Mouse (Mus musculus) MEL (cell line): ENCODE measurements around the gene Rpl22l1. TPM values are rescaled to one million over a fixed set of nuclear protein-coding genes. Genes with fewer than 3 reads are reported as not detected.

Source experiments
- DNase-seq: peaks from one replicate; pipeline ENCODE4 v3.0.0; 2011; ENCODE audit warnings: low read depth, low spot score
- H3K27ac ChIP-seq: 2 replicates; pipeline ENCODE4 v1.5.1; 2012; ENCODE audit warnings: low read depth, mild to moderate bottlenecking, control low read depth, low read length, moderate library complexity; ENCODE audit not compliant: control insufficient read depth
- H3K27me3 ChIP-seq, 2 experiments: fragments of 150-350 bp in 1 of 2; sonication (generic) in 1 of 2; 2 replicates each; pipeline ENCODE4 v1.6.1; 2012; ENCODE audit warnings: low read length in 2 of 2, mild to moderate bottlenecking in 2 of 2, improper control_type of control experiment in 1 of 2, moderate library complexity in 1 of 2; ENCODE audit not compliant: insufficient read depth in 2 of 2, control insufficient read depth in 1 of 2
- H3K36me3 ChIP-seq, 2 experiments: 2 replicates each; pipeline ENCODE4 v1.6.1; 2012 to 2014; ENCODE audit warnings: low read length in 2 of 2, improper control_type of control experiment in 1 of 2, inconsistent platforms in 1 of 2, mild to moderate bottlenecking in 1 of 2; ENCODE audit not compliant: insufficient read depth in 2 of 2, control insufficient read depth in 1 of 2
- H3K4me1 ChIP-seq, 2 experiments: fragments of 150-350 bp in 1 of 2; sonication (generic) in 1 of 2; 2 replicates each; pipeline ENCODE4 v1.6.1; 2012; ENCODE audit warnings: low read length in 2 of 2, improper control_type of control experiment in 1 of 2, mild to moderate bottlenecking in 1 of 2; ENCODE audit not compliant: insufficient read depth in 2 of 2, control insufficient read depth in 1 of 2
- H3K4me3 ChIP-seq, 2 experiments: fragments of 150-350 bp in 1 of 2; sonication (generic) in 1 of 2; 2 replicates each; pipeline ENCODE4 v1.5.1; 2012; ENCODE audit warnings: low read depth in 2 of 2, low read length in 2 of 2, mild to moderate bottlenecking in 2 of 2, moderate library complexity in 2 of 2, control low read depth in 1 of 2, improper control_type of control experiment in 1 of 2; ENCODE audit not compliant: control insufficient read depth in 1 of 2, insufficient read depth in 1 of 2
- H3K79me2 ChIP-seq: 2 replicates; pipeline ENCODE4 v1.6.1; 2012; ENCODE audit warnings: mild to moderate bottlenecking, low read length, moderate library complexity; ENCODE audit not compliant: control insufficient read depth, poor library complexity, insufficient read depth
- H3K9ac ChIP-seq: 2 replicates; pipeline ENCODE4 v1.6.1; 2012; ENCODE audit warnings: low read depth, mild to moderate bottlenecking, control low read depth, low read length, moderate library complexity; ENCODE audit not compliant: control insufficient read depth, poor library complexity, severe bottlenecking
- H3K9me3 ChIP-seq: fragments of 150-350 bp; sonication (generic); replicated peaks from 2 replicates; pipeline ENCODE4 v1.6.1; 2012; ENCODE audit warnings: mild to moderate bottlenecking, low read length, improper control_type of control experiment, moderate library complexity; ENCODE audit not compliant: insufficient read depth
- CHD2 ChIP-seq: IDR thresholded peaks from 2 replicates; pipeline ENCODE4 v1.6.1; 2011; ENCODE audit warnings: low read length, improper control_type of control experiment
- CTCF ChIP-seq, 3 experiments: IDR thresholded peaks in 2 of 3; conservative IDR thresholded peaks in 1 of 3; 2 replicates each; pipeline ENCODE4 v1.5.1; 2011 to 2012; ENCODE audit warnings: low read length in 3 of 3, low read depth in 2 of 3, mild to moderate bottlenecking in 2 of 3, improper control_type of control experiment in 1 of 3, inconsistent platforms in 1 of 3, mixed read lengths in 1 of 3, moderate library complexity in 1 of 3; ENCODE audit not compliant: control insufficient read depth in 1 of 3, insufficient read depth in 1 of 3, poor library complexity in 1 of 3, severe bottlenecking in 1 of 3
- EP300 ChIP-seq, 2 experiments: IDR thresholded peaks; 2 replicates each; pipeline ENCODE4 v1.6.1; 2011; ENCODE audit warnings: improper control_type of control experiment in 2 of 2, low read length in 2 of 2, low read depth in 1 of 2, mild to moderate bottlenecking in 1 of 2
- HCFC1 ChIP-seq: IDR thresholded peaks from 2 replicates; pipeline ENCODE4 v1.6.1; 2012; ENCODE audit warnings: low read depth, mild to moderate bottlenecking, inconsistent platforms, low read length, improper control_type of control experiment, moderate library complexity
- MAFK ChIP-seq: IDR thresholded peaks from 2 replicates; pipeline ENCODE4 v1.6.1; 2011; ENCODE audit warnings: low read depth, mild to moderate bottlenecking, low read length, improper control_type of control experiment, borderline replicate concordance
- MYC ChIP-seq: IDR thresholded peaks from 2 replicates; pipeline ENCODE4 v1.6.1; 2011; ENCODE audit warnings: low read depth, mild to moderate bottlenecking, low read length, improper control_type of control experiment, moderate library complexity
- NELFE ChIP-seq: IDR thresholded peaks from 2 replicates; pipeline ENCODE4 v1.6.1; 2011; ENCODE audit warnings: low read depth, low read length, improper control_type of control experiment
- POLR2A ChIP-seq, 2 experiments: IDR thresholded peaks; 2 replicates each; pipeline ENCODE4 v1.6.1; 2011 to 2012; ENCODE audit warnings: low read length in 2 of 2, mild to moderate bottlenecking in 2 of 2, control low read depth in 1 of 2, improper control_type of control experiment in 1 of 2, low read depth in 1 of 2, moderate library complexity in 1 of 2; ENCODE audit not compliant: control insufficient read depth in 1 of 2, insufficient read depth in 1 of 2, poor library complexity in 1 of 2
- RAD21 ChIP-seq: IDR thresholded peaks from 2 replicates; pipeline ENCODE4 v1.6.1; 2011; ENCODE audit warnings: mild to moderate bottlenecking, low read depth, low read length, improper control_type of control experiment
- SMC3 ChIP-seq: IDR thresholded peaks from 2 replicates; pipeline ENCODE4 v1.6.1; 2011; ENCODE audit warnings: low read depth, low read length, improper control_type of control experiment
- USF1 ChIP-seq: IDR thresholded peaks from 2 replicates; pipeline ENCODE4 v1.6.1; 2014; ENCODE audit warnings: low read depth, mild to moderate bottlenecking, inconsistent platforms, low read length, improper control_type of control experiment, moderate library complexity
- ZC3H11A ChIP-seq: IDR thresholded peaks from 2 replicates; pipeline ENCODE4 v1.6.1; 2012; ENCODE audit warnings: low read depth, mild to moderate bottlenecking, inconsistent platforms, low read length, improper control_type of control experiment
- polyA plus RNA-seq, 2 experiments: library from polyadenylated mRNA; stranded (reverse) in 1 of 2; unstranded in 1 of 2; fragments of >175 nt in 1 of 2; fragments of >200 nt in 1 of 2; gene quantifications; 2 replicates each; pipeline versions ENCODE4 v1.2.1 to v1.2.4; 2012; ENCODE audit warnings: low replicate concordance in 2 of 2, low read depth in 1 of 2; ENCODE audit not compliant: insufficient read length in 2 of 2, insufficient read depth in 1 of 2, missing spikeins in 1 of 2
- total RNA-seq: library from RNA; depleted of rRNA; stranded (reverse); fragments of 300-350 nt; gene quantifications from 2 replicates; pipeline ENCODE4 v1.2.3, GENCODE M21; 2012

The Rpl22l1 gene
- total and polyA plus RNA-seq, 3 experiments: 84.5 to 97.8 TPM; not detected in 1

DNA sequence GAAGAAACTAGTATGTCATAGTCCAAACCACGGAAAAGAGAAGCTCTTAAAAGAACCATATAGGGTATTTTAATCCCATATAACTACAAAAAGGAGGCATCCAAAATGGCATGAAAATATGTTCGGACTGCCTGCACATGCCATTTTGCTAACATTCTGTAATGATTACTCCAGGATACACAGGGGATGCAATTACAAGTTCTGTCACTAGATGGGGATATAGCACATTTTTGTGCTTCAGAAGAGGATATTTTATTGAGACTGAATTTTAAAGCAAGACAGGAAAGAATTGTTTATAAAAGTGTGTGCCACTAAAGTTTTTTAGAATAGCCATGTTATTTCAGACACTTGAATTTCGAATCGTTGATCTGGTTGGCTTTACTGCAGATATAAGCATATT is 9.1 kb downstream of the Rpl22l1 start:
- H3K9ac ChIP-seq: no peak overlapping the region
- H3K79me2 ChIP-seq: no peaks in the 10 kb centered on the region
- no peak for TF ChIP-seq EP300 (IDR thresholded peaks at IDR 0.05; ENCODE audit: low read depth in 1 of 2, low read length in 2 of 2)
- TF ChIP-seq CTCF (IDR thresholded peaks at IDR 0.05 in 2 of 3, conservative IDR thresholded peaks at IDR 0.05 in 1 of 3; ENCODE audit: control insufficient read depth in 1 of 3, insufficient read depth in 1 of 3, low read depth in 2 of 3, low read length in 3 of 3, poor library complexity in 1 of 3, severe bottlenecking in 1 of 3): peak in 2 of 3 experiments; percentile 75 to 76; a peak in 4 of 6 replicates
- TF ChIP-seq SMC3: peak; percentile 79
- peak; percentile 84 for TF ChIP-seq RAD21
- TF ChIP-seq ZC3H11A: peak; percentile 76
- TF ChIP-seq MAFK: no peak
- H3K9me3 ChIP-seq: no peaks in the 10 kb centered on the region
- no peaks in the 10 kb centered on the region for H3K4me1 ChIP-seq
- no peak overlapping the region for H3K4me3 ChIP-seq
- DNase-seq: peak; percentile 87
- no peak overlapping the region for H3K27ac ChIP-seq
- H3K27me3 ChIP-seq: no peaks in the 10 kb centered on the region
- H3K36me3 ChIP-seq: no peaks in the 10 kb centered on the region

DNA sequence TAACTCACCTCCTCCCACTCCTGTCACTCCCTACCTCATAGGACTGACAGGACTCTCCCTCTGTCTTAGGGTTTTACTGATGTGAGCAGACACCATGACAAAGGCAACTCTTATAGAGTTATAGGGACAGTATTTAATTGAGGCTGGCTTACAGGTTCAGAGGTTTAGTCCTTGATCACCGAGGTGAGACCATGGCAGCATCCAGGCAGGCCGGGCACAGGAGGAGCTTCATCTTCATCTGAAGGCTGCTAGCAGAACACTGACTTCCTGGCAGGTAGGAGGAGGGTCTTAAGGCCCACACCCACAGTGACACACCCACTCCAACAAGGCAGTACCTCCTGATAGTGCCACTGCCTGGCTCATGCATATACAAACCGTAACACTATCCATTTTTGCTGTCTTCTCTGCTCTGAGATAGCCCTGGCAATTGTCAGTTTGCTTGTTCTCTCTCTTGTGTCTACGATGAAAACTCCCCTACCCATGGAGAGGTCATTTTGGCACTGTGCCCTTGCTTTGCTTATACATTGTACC is 10.8 kb downstream of the Rpl22l1 start:
- H3K4me1 ChIP-seq: no peaks in the 10 kb centered on the region
- H3K9ac ChIP-seq: no peak overlapping the region
- no peak overlapping the region for H3K4me3 ChIP-seq
- no peaks in the 10 kb centered on the region for H3K79me2 ChIP-seq
- H3K27me3 ChIP-seq: no peaks in the 10 kb centered on the region
- no peak overlapping the region for H3K27ac ChIP-seq
- H3K36me3 ChIP-seq: no peaks in the 10 kb centered on the region
- DNase-seq: peak; percentile 38
- H3K9me3 ChIP-seq: no peaks in the 10 kb centered on the region
- TF ChIP-seq RAD21: no peak
- no peak for TF ChIP-seq NELFE

DNA sequence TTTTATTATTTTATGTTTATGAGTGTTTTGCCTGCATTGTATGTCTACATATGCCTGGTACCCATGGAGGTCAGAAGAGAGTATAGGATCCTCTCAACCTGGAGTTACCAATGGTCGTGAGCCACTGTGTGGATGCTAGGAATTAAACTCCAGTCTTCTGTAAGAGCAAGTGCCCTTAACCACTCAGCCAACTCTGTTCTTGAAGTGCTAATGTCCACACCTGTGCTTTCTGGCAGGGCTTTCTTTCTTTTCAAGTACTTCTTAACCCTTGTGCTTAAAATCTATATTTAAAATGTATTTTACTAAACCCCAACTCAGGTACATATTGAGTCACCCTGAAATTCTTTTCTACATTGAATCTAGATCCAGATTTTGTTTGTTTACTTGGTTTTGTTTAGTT is 21.0 kb downstream of the Rpl22l1 start:
- TF ChIP-seq USF1 (no peak), SMC3 (no peak), ZC3H11A (no peak), MYC (no peak), HCFC1 (no peak), POLR2A (IDR thresholded peaks at IDR 0.05; ENCODE audit: control insufficient read depth in 1 of 2, insufficient read depth in 1 of 2, low read depth in 1 of 2, low read length in 2 of 2, poor library complexity in 1 of 2) (no peak), CHD2 (no peak)
- no peak for DNase-seq
- H3K27ac ChIP-seq: no peak overlapping the region

More for the DNA sequence above, 21.0 kb downstream of the Rpl22l1 start:
- Histone ChIP-seq H3K9ac (no peak overlapping the region), H3K4me3 (no peak overlapping the region), H3K79me2 (no peaks in the 10 kb centered on the region), H3K4me1 (no peaks in the 10 kb centered on the region), H3K9me3 (no peaks in the 10 kb centered on the region), H3K36me3 (no peaks in the 10 kb centered on the region), H3K27me3 (peaks cover 3 to 4% of the 10 kb centered on the region in 2 experiments; a peak in 2 of 4 replicates)
